Mouse (Mus musculus) small intestine, adult 2 months (tissue): ENCODE data around the gene Garnl3.

ENCODE experiments used
- CTCF ChIP-seq: fragments of 200-500 bp; IDR thresholded peaks from 2 replicates; pipeline ENCODE4 v1.5.1; 2012; ENCODE audit warnings: low read depth, mild to moderate bottlenecking, control low read depth, inconsistent platforms, low read length, moderate library complexity, mixed read lengths; ENCODE audit not compliant: insufficient replicate concordance, insufficient read length; ENCODE audit errors: extremely low read depth
- POLR2A ChIP-seq: fragments of 200-500 bp; IDR thresholded peaks from 2 replicates; pipeline ENCODE4 v1.6.1; 2012; ENCODE audit warnings: low read depth, mild to moderate bottlenecking, control low read depth, inconsistent platforms, low read length, moderate library complexity

GRCm38 (mm10) chr2:33037429-33037828, 94.0 kb downstream of the Garnl3 start:
- no peak for TF ChIP-seq CTCF
- no peak for TF ChIP-seq POLR2A
